Mouse (Mus musculus) lung, adult 2 months (tissue): Measurements from ENCODE around the gene BC004004. TPM values are rescaled to one million over a fixed set of nuclear protein-coding genes. Genes with fewer than 3 reads are reported as not detected.

Experiments used
- DNase-seq: peaks from one replicate; pipeline ENCODE4 v3.0.0; 2022
- H3K4me1 ChIP-seq: fragments of 200-500 bp; 2 replicates; pipeline ENCODE4 v1.6.1; 2011; ENCODE audit warnings: low read length; ENCODE audit not compliant: control insufficient read depth, insufficient read depth
- H3K4me3 ChIP-seq: fragments of 200-500 bp; replicated peaks from 2 replicates; pipeline ENCODE3; 2011; ENCODE audit warnings: low read depth, mild to moderate bottlenecking, control low read depth, low read length; ENCODE audit errors: extremely low read depth
- CTCF ChIP-seq: fragments of 200-500 bp; IDR thresholded peaks from 2 replicates; pipeline ENCODE4 v1.5.1; 2011; ENCODE audit warnings: mild to moderate bottlenecking, low read length, control low read depth; ENCODE audit not compliant: insufficient read depth
- POLR2A ChIP-seq: fragments of 200-500 bp; IDR thresholded peaks from 2 replicates; pipeline ENCODE4 v1.6.1; 2011; ENCODE audit warnings: low read depth, mild to moderate bottlenecking, control low read depth, low read length, borderline replicate concordance; ENCODE audit errors: extremely low read depth
- WGBS: fragments of 180-500 bp; shearing (Covaris S2); methylation state at CpG from one replicate; pipeline ENCODE4 v1.1.7; 2018; 5-methylcytosine and 5-hydroxymethylcytosine counted together
- polyA plus RNA-seq: library from polyadenylated mRNA; depleted of rRNA; stranded (reverse); fragments of >200 nt; gene quantifications from 2 replicates; pipeline ENCODE4 v1.2.3, GENCODE M21; 2012

The BC004004 gene
- polyA plus RNA-seq, 1 experiment: 70.8 TPM

GRCm38 (mm10) chr17:29318731-29319250 is 50.2 kb downstream of the BC004004 start:
- TF ChIP-seq POLR2A: no peak
- no peak for TF ChIP-seq CTCF
- H3K4me1 ChIP-seq: no peaks in the 10 kb centered on the region
- H3K4me3 ChIP-seq: no peak overlapping the region
- 69% methylated on average over 6 of the region's 6 CpGs for WGBS
- no peak for DNase-seq

- H3K4me3 ChIP-seq: no peak overlapping the region
- no peaks in the 10 kb centered on the region for H3K4me1 ChIP-seq
- no peak for TF ChIP-seq POLR2A
- TF ChIP-seq CTCF: no peak
- WGBS: 82% methylated on average over 7 of the region's 7 CpGs
- no peak for DNase-seq
These were observed 50.9 kb downstream of the BC004004 start for GRCm38 (mm10) chr17:29319476-29319875.

- Histone ChIP-seq H3K4me1 (no peaks in the 10 kb centered on the region), H3K4me3 (no peak overlapping the region)
- no peak for DNase-seq
- TF ChIP-seq CTCF (no peak), POLR2A (no peak)
- WGBS: 48% methylated on average over 8 of the region's 8 CpGs
These were observed 51.5 kb downstream of the BC004004 start for GRCm38 (mm10) chr17:29319881-29320639.

- WGBS: 55% methylated on average over 41 of the region's 41 CpGs
- no peak overlapping the region for H3K4me3 ChIP-seq
- no peak for DNase-seq
- no peaks in the 10 kb centered on the region for H3K4me1 ChIP-seq
- TF ChIP-seq POLR2A (no peak), CTCF (no peak)
These were observed 53.4 kb downstream of the BC004004 start for GRCm38 (mm10) chr17:29321765-29322602.

GRCm38 (mm10) chr17:29322603-29322962 is 54.0 kb downstream of the BC004004 start:
- TF ChIP-seq POLR2A (peak; percentile 31; the same call in 1 of the 2 replicates), CTCF (no peak)
- 47% methylated on average over 18 of the region's 18 CpGs for WGBS
- DNase-seq: peak; percentile 84
- Histone ChIP-seq H3K4me1 (no peaks in the 10 kb centered on the region), H3K4me3 (no peak overlapping the region)

GRCm38 (mm10) chr17:29323625-29324024 is 55.0 kb downstream of the BC004004 start:
- DNase-seq: no peak
- Histone ChIP-seq H3K4me1 (no peaks in the 10 kb centered on the region), H3K4me3 (no peak overlapping the region)
- TF ChIP-seq CTCF: no peak
- 84% methylated on average over 3 of the region's 3 CpGs for WGBS

- no peak for TF ChIP-seq CTCF
- TF ChIP-seq POLR2A: no peak
- 93% methylated on average over 13 of the region's 13 CpGs for WGBS
- Histone ChIP-seq H3K4me1 (no peaks in the 10 kb centered on the region), H3K4me3 (no peak overlapping the region)
- DNase-seq: no peak
These were observed 57.2 kb downstream of the BC004004 start for GRCm38 (mm10) chr17:29325831-29326230.

GRCm38 (mm10) chr17:29326531-29327529 is 58.2 kb downstream of the BC004004 start:
- H3K4me3 ChIP-seq: no peak overlapping the region
- no peaks in the 10 kb centered on the region for H3K4me1 ChIP-seq
- no peak for TF ChIP-seq CTCF
- TF ChIP-seq POLR2A: no peak
- DNase-seq: peak; percentile 3
- 38% methylated on average over 52 of the region's 52 CpGs for WGBS

- Histone ChIP-seq H3K4me3 (no peak overlapping the region), H3K4me1 (no peaks in the 10 kb centered on the region)
- DNase-seq: no peak
- 86% methylated on average over 9 of the region's 9 CpGs for WGBS
- no peak for TF ChIP-seq POLR2A
- TF ChIP-seq CTCF: no peak
These were observed 59.1 kb downstream of the BC004004 start for GRCm38 (mm10) chr17:29327691-29328090.
